Mouse (Mus musculus) lung, postnatal 0 days (tissue): ENCODE measurements at regions not wholly inside any gene's neighbourhood (a gene's known extent, or its start where the extent isn't known, plus 50 kb on each side); places are given as distances from the start of the nearest gene placed in this dataset.

Experiments
- ATAC-seq: fragments of 200-750 bp; cut with Nextera tagmentation; 2 replicates; pipeline ENCODE4 v1.8.0; 2017; ENCODE audit warnings: moderate library complexity
- DNase-seq: peaks from one replicate; pipeline ENCODE4 v3.0.0-alpha.2; 2016; ENCODE audit warnings: low spot score
- H3K27ac ChIP-seq: fragments of 300-500 bp; sonication (generic); 2 replicates; pipeline ENCODE4 v1.5.1; 2014; ENCODE audit warnings: antibody characterized with exemption, mild to moderate bottlenecking, low read length, mixed read lengths
- H3K27me3 ChIP-seq: fragments of 300-500 bp; sonication (generic); replicated peaks from 2 replicates; pipeline ENCODE4 v1.6.1; 2014; ENCODE audit warnings: low read length, mixed read lengths; ENCODE audit not compliant: insufficient read depth
- H3K36me3 ChIP-seq: fragments of 300-500 bp; sonication (generic); 2 replicates; pipeline ENCODE4 v1.6.1; 2014; ENCODE audit warnings: low read length, mixed read lengths; ENCODE audit not compliant: insufficient read depth
- H3K4me1 ChIP-seq: fragments of 300-500 bp; sonication (generic); 2 replicates; pipeline ENCODE4 v1.6.1; 2014; ENCODE audit warnings: antibody characterized with exemption, low read depth, low read length, mixed read lengths; ENCODE audit not compliant: insufficient read depth
- H3K4me2 ChIP-seq: fragments of 300-500 bp; sonication (generic); replicated peaks from 2 replicates; pipeline ENCODE4 v1.6.1; 2014; ENCODE audit warnings: low read depth, mild to moderate bottlenecking, low read length, moderate library complexity, mixed read lengths
- H3K4me3 ChIP-seq: fragments of 300-500 bp; sonication (generic); 2 replicates; pipeline ENCODE4 v1.5.1; 2014; ENCODE audit warnings: low read depth, low read length
- H3K9ac ChIP-seq: fragments of 300-500 bp; sonication (generic); replicated peaks from 2 replicates; pipeline ENCODE4 v1.6.1; 2014; ENCODE audit warnings: low read depth, mild to moderate bottlenecking
- H3K9me3 ChIP-seq: fragments of 300-500 bp; sonication (generic); 2 replicates; pipeline ENCODE4 v1.6.1; 2016; ENCODE audit warnings: low read length, mixed read lengths
- CTCF ChIP-seq: IDR thresholded peaks from 2 replicates; pipeline ENCODE4 v1.5.1; 2016; ENCODE audit warnings: antibody characterized with exemption, mild to moderate bottlenecking
- EP300 ChIP-seq: IDR thresholded peaks from 2 replicates; pipeline ENCODE4 v1.6.1; 2016; ENCODE audit warnings: antibody characterized with exemption, mild to moderate bottlenecking, control low read depth
- WGBS: fragments of 180-500 bp; shearing (Covaris S2); extraction: QIAGEN DNeasy Blood & Tissue Kit; methylation state at CpG from one replicate; pipeline ENCODE4 v1.1.7; 2014; 5-methylcytosine and 5-hydroxymethylcytosine counted together

DNA sequence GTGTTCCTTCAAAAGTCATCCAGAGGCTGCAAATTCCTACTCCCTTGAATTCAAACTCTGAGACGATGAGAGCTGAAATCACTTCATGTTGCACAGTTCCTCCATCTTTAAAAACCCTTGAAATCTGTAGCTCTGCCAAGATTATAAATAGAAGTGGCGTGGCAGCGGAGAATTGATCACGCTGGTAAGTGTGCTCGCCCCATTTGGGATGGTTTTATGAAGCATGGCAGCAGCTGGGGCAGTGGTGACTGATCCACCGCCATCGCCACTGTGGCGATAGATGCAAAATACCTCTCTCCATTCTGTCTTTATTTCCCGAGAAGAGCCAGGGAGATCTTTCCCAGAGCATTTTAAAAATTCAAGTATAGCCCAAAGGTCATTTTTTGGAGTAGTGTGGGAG, 179.8 kb upstream of the Tank start:
- DNase-seq: peak; percentile 33
- Histone ChIP-seq H3K9me3 (no peaks in the 10 kb centered on the region), H3K27ac (no peak overlapping the region), H3K4me3 (no peak overlapping the region), H3K4me1 (peaks cover 7% of the 10 kb centered on the region; the same call in 1 of the 2 replicates), H3K4me2 (no peak overlapping the region), H3K9ac (no peak overlapping the region), H3K27me3 (no peaks in the 10 kb centered on the region), H3K36me3 (no peaks in the 10 kb centered on the region)
- no peak for ATAC-seq
- no peak for TF ChIP-seq CTCF
- no peak for TF ChIP-seq EP300
- WGBS: 50% methylated on average over 9 of the region's 9 CpGs

DNA sequence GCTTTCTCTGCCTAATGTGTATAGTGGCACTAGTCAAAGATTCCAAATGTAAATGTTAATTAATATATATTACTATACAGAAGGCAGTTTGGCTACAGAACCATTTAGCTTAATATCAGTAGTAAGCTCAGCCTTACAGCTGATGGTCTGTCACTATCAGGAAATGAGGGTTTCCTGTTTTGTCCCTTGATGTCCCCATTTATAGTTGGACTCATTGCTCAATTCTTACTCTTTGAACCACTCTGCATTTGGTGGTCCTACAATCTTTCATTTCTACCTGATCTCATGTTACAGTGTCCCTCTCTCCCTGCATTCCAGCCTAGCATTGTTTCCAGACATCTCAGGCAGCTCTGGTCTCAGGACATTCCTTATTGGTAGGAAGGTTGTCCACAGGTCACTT, 188.8 kb upstream of the Tank start:
- no peak for DNase-seq
- H3K4me2 ChIP-seq: no peak overlapping the region
- H3K9ac ChIP-seq: no peak overlapping the region
- H3K27ac ChIP-seq: no peak overlapping the region
- no peak for ATAC-seq
- H3K36me3 ChIP-seq: no peaks in the 10 kb centered on the region
- TF ChIP-seq CTCF (no peak), EP300 (no peak)
- H3K4me1 ChIP-seq: no peaks in the 10 kb centered on the region
- no peaks in the 10 kb centered on the region for H3K27me3 ChIP-seq
- no peak overlapping the region for H3K4me3 ChIP-seq
- no peaks in the 10 kb centered on the region; the same call in 1 of the 2 replicates for H3K9me3 ChIP-seq

DNA sequence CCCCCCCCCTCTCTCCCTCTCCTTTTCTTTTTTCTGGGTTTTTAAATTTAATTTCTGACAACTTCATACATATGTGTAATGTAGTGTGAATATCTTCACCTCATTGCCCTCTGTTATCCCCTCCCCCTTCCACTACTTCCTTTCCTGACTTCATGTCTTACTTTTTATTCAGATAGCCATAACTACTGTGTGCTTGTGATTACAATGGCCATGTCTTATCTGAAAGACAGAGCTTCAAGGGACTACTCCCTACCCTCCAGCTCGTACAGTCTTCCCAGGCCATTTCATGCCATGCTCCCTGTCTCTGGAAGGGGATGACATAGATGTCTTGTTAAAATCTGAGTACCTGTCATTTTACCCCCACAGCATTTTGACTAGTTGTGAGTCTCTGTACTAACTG, 189.2 kb upstream of the Tank start:
- no peaks in the 10 kb centered on the region for H3K27me3 ChIP-seq
- ATAC-seq: no peak
- H3K4me1 ChIP-seq: no peaks in the 10 kb centered on the region
- H3K27ac ChIP-seq: no peak overlapping the region
- no peak overlapping the region for H3K4me3 ChIP-seq
- no peak for DNase-seq
- H3K4me2 ChIP-seq: no peak overlapping the region
- no peaks in the 10 kb centered on the region for H3K36me3 ChIP-seq
- TF ChIP-seq EP300: no peak
- no peak for TF ChIP-seq CTCF
- H3K9me3 ChIP-seq: no peaks in the 10 kb centered on the region; the same call in 1 of the 2 replicates
- no peak overlapping the region for H3K9ac ChIP-seq
- 51% methylated on average over 1 of the region's 1 CpGs for WGBS

DNA sequence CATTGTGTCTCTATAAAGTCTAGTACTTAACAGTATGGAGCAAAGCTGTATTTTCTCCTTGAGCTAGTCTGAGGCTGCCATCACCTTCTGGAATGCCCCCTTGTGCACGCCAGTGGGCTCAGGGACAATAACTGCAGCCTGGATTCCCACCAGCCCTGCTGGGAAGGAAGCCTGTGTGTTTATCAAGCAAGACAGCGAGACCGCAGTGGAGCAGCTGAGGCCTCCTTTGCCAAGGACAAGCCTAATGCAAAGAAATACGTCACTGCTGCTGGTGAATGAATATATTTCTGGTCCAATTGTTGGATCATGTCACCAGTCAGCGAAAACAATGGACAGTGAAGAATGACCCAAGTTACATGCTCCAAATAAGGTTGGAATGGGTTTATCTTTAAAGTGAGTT, 190.8 kb upstream of the Tank start:
- H3K36me3 ChIP-seq: no peaks in the 10 kb centered on the region
- H3K27me3 ChIP-seq: no peaks in the 10 kb centered on the region
- ATAC-seq (peak; percentile 55), DNase-seq (peak; percentile 55)
- TF ChIP-seq EP300 (no peak), CTCF (no peak)
- no peak overlapping the region for H3K4me3 ChIP-seq
- no peak overlapping the region for H3K27ac ChIP-seq
- no peak overlapping the region for H3K9ac ChIP-seq
- 52% methylated on average over 5 of the region's 5 CpGs for WGBS
- no peak overlapping the region for H3K4me2 ChIP-seq
- no peaks in the 10 kb centered on the region for H3K4me1 ChIP-seq
- H3K9me3 ChIP-seq: no peaks in the 10 kb centered on the region

DNA sequence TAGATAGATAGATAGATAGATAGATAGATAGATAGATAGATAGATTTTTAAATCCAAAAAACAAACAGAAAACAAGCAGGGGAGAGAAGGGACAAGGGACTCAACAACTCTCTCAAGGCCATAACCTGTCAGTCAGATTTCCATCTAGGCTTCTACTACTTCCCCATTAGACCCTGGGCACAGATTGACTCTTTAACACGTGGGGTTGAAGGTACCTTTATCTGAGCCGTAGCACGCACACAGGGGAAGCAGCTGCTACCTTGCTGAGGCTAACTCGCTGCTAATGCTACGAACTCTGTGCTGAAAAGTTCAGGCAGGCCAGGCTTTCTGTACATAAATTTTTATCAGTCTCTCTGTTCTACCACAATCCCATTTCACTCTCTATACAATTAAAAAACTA, 191.4 kb upstream of the Tank start:
- H3K27me3 ChIP-seq: no peaks in the 10 kb centered on the region
- WGBS: 80% methylated on average over 5 of the region's 5 CpGs
- no peak for DNase-seq
- H3K4me3 ChIP-seq: no peak overlapping the region
- no peak for ATAC-seq
- H3K9ac ChIP-seq: no peak overlapping the region
- no peak overlapping the region for H3K4me2 ChIP-seq
- TF ChIP-seq EP300 (no peak), CTCF (no peak)
- H3K27ac ChIP-seq: no peak overlapping the region
- no peaks in the 10 kb centered on the region for H3K36me3 ChIP-seq
- H3K4me1 ChIP-seq: no peaks in the 10 kb centered on the region
- no peaks in the 10 kb centered on the region for H3K9me3 ChIP-seq

DNA sequence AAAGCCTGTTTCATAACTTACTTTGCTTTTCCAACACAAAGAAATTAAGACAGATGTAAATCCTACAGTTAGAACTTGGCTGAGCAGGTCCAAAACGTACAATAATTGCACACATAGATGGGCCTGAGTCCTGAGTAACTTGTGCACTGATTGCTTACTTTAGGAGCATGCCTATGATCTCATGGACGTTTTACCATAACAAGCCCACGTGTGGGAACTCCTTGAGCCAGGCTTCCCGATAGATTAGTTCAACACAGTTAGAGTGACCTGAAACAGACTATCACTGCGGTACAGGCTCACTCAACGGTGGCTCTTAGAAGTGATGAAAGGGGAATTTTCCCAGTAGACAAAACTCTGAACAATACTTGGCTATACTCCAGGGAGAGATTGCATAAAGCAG, 193.9 kb upstream of the Tank start:
- DNase-seq (peak; percentile 13), ATAC-seq (no peak)
- 35% methylated on average over 6 of the region's 6 CpGs for WGBS
- Histone ChIP-seq H3K9me3 (no peaks in the 10 kb centered on the region), H3K27me3 (no peaks in the 10 kb centered on the region), H3K4me3 (no peak overlapping the region), H3K4me1 (no peaks in the 10 kb centered on the region), H3K9ac (no peak overlapping the region), H3K27ac (no peak overlapping the region), H3K36me3 (no peaks in the 10 kb centered on the region), H3K4me2 (no peak overlapping the region)
- TF ChIP-seq CTCF (no peak), EP300 (no peak)

DNA sequence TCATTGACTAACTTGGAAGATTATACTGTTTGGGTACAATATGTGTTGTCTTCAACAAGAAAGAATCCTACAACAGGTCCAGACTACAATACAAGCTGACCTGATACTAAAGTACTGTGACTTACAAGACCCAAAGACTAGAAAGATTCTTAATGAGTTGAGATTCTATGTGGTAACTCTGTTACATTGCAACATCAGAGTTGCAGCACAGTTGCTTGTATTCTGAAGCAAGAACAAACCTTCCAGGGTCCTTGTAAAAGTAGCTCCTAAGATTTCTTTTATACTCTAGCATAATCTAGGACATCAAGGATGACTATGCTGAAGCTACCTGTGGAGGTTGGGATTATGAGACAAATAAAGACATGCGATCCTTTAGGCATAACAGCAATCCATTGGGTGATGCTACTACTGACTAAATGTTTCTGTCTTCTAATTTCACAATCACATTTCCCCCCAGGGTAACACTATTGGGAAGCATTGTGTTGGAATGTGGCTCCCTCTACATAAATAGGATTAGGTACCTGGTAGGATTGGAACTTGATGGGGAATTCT, 194.6 kb upstream of the Tank start:
- ATAC-seq (no peak), DNase-seq (peak; percentile 63)
- WGBS: 98% methylated on average over 1 of the region's 1 CpGs

More for the DNA sequence above, 194.6 kb upstream of the Tank start:
- no peaks in the 10 kb centered on the region for H3K4me1 ChIP-seq
- H3K4me2 ChIP-seq: no peak overlapping the region
- no peaks in the 10 kb centered on the region for H3K27me3 ChIP-seq
- H3K4me3 ChIP-seq: no peak overlapping the region
- H3K9me3 ChIP-seq: no peaks in the 10 kb centered on the region
- no peaks in the 10 kb centered on the region for H3K36me3 ChIP-seq
- TF ChIP-seq EP300 (no peak), CTCF (no peak)
- no peak overlapping the region for H3K9ac ChIP-seq
- no peak overlapping the region for H3K27ac ChIP-seq
